In genomic region chr9:20887191-20887590, GRCm38 (mm10) we compare ENCODE assay signal across 1 mouse cellular context.
TF ChIP-seq lines count a peak whose summit lies in the region.

No protein-coding gene starts in this region.

TF ChIP-seq in CH12.LX, 34 proteins besides CTCF, POLR2A, EP300 and RAD21:
- no peak for TF ChIP-seq USF1 (IDR thresholded peaks at IDR 0.05; ENCODE audit: low read depth, low read length)
- no peak for TF ChIP-seq MEF2A (IDR thresholded peaks at IDR 0.05; ENCODE audit: borderline replicate concordance, low read depth, low read length)
- no peak for TF ChIP-seq JUND (conservative IDR thresholded peaks at IDR 0.05; ENCODE audit: low read depth, low read length)
- no peak for TF ChIP-seq ZNF384 (IDR thresholded peaks at IDR 0.05; ENCODE audit: low read depth, low read length)
- no peak for TF ChIP-seq MYC (IDR thresholded peaks at IDR 0.05; ENCODE audit: low read depth, low read length)
- no peak for TF ChIP-seq NELFE (IDR thresholded peaks at IDR 0.05; ENCODE audit: low read depth, low read length)
- no peak for TF ChIP-seq SMC3 (IDR thresholded peaks at IDR 0.05; ENCODE audit: low read depth, low read length)
- no peak for TF ChIP-seq ELF1 (IDR thresholded peaks at IDR 0.05; ENCODE audit: low read depth, low read length)
- TF ChIP-seq KAT2A (IDR thresholded peaks at IDR 0.05; ENCODE audit: insufficient replicate concordance, low read length): no peak
- no peak for TF ChIP-seq ZKSCAN1 (IDR thresholded peaks at IDR 0.05; ENCODE audit: borderline replicate concordance, low read depth, low read length)
- TF ChIP-seq ETS1 (conservative IDR thresholded peaks at IDR 0.05; ENCODE audit: low read depth, low read length): no peak
